Mouse (Mus musculus) midbrain, embryonic 14.5 days (tissue): ENCODE measurements at regions not wholly inside any gene's neighbourhood (a gene's known extent, or its start where the extent isn't known, plus 50 kb on each side); places are given as distances from the start of the nearest gene placed in this dataset.

Experiments
- ATAC-seq: fragments of 200-750 bp; cut with Nextera tagmentation; 2 replicates; pipeline ENCODE4 v1.8.0; 2017; ENCODE audit warnings: moderate number of reproducible peaks, moderate library complexity; ENCODE audit not compliant: low FRiP score, low TSS enrichment
- DNase-seq: peaks from one replicate; pipeline ENCODE4 v3.0.0-alpha.2; 2015
- H3K27ac ChIP-seq: fragments of 300-500 bp; sonication (generic); replicated peaks from 2 replicates; pipeline ENCODE4 v1.5.1; 2014; ENCODE audit warnings: mild to moderate bottlenecking, low read depth, low read length, moderate library complexity
- H3K27me3 ChIP-seq: fragments of 300-500 bp; sonication (generic); 2 replicates; pipeline ENCODE4 v1.6.1; 2014; ENCODE audit warnings: low read length, control low read depth, mixed read lengths; ENCODE audit not compliant: control insufficient read depth, insufficient read depth
- H3K36me3 ChIP-seq: fragments of 300-500 bp; sonication (generic); 2 replicates; pipeline ENCODE4 v1.6.1; 2014; ENCODE audit warnings: low read length, control low read depth; ENCODE audit not compliant: control insufficient read depth, insufficient read depth
- H3K4me1 ChIP-seq: fragments of 300-500 bp; sonication (generic); 2 replicates; pipeline ENCODE4 v1.6.1; 2014; ENCODE audit warnings: mild to moderate bottlenecking, antibody characterized with exemption, low read length, control low read depth; ENCODE audit not compliant: control insufficient read depth, insufficient read depth
- H3K4me2 ChIP-seq: fragments of 300-500 bp; sonication (generic); 2 replicates; pipeline ENCODE4 v1.6.1; 2014; ENCODE audit warnings: mild to moderate bottlenecking, low read length, moderate library complexity
- H3K4me3 ChIP-seq: fragments of 300-500 bp; sonication (generic); replicated peaks from 2 replicates; pipeline ENCODE4 v1.5.1; 2014; ENCODE audit warnings: low read depth, low read length
- H3K9ac ChIP-seq: fragments of 300-500 bp; sonication (generic); replicated peaks from 2 replicates; pipeline ENCODE4 v1.6.1; 2014; ENCODE audit warnings: mild to moderate bottlenecking, low read length, moderate library complexity
- H3K9me3 ChIP-seq: fragments of 300-500 bp; sonication (generic); 2 replicates; pipeline ENCODE4 v1.6.1; 2016; ENCODE audit warnings: low read length, control low read depth, mixed read lengths; ENCODE audit not compliant: control insufficient read depth
- WGBS: fragments of 180-500 bp; shearing (Covaris S2); extraction: QIAGEN DNeasy Blood & Tissue Kit; methylation state at CpG from one replicate; pipeline ENCODE4 v1.1.7; 2014; 5-methylcytosine and 5-hydroxymethylcytosine counted together

DNA sequence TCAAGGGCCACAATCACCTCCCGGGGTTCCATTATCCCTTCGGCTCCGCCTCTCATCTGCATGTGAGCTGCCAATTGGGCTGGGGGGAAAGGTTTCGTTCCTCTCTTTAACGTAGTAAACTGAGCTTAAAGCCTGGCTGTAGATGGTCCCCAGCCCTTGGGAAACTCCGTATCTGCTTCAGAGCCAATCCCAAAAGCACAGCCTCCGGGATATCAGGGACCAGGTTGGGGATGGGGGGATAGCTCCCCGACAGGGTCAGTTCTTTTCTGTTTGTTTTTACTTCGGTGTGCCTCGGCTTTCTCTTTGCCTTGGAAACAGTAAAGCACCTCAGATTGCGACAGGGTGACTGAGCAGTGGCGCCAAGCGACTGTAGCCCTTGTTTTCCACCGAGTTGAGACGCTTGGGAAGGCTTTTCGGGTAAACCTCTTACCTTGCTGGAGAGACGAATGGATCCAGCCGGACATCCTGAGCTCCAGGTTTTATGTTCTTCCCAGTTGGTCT is 64.5 kb downstream of the Tfap2c start:
- Histone ChIP-seq H3K9ac (no peak overlapping the region; the same call in 1 of the 2 replicates), H3K27me3 (peaks cover 16% of the 10 kb centered on the region), H3K4me3 (peak overlapping the region; percentile 17), H3K9me3 (no peaks in the 10 kb centered on the region), H3K4me2 (peak overlapping the region; percentile 45), H3K36me3 (no peaks in the 10 kb centered on the region), H3K4me1 (peaks cover 5% of the 10 kb centered on the region; the same call in 1 of the 2 replicates), H3K27ac (no peak overlapping the region)
- ATAC-seq (no peak), DNase-seq (peak; percentile 30)
- under 1% methylated on average over 18 of the region's 18 CpGs for WGBS

DNA sequence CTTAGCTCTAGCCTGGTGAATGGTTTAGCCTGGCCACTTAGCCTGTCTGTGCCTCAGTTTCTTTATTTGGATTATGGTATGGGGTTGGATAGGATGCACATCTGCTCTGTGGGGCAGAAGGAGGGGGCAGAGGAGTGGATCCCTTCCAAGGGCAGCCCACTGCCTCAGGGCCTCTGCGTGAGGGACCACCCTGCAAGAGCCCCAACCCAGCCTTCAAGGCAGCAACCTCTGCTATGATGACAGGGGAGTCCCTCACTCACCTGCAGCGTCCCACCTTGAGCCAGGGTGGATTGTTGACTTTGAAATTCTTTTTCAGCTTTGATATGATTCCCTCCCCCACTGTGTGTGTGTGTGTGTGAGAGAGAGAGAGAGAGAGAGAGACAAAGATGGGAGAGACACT is 65.8 kb downstream of the Tfap2c start:
- Histone ChIP-seq H3K36me3 (no peaks in the 10 kb centered on the region), H3K4me1 (peaks cover 5% of the 10 kb centered on the region; the same call in 1 of the 2 replicates), H3K27me3 (peaks cover 16% of the 10 kb centered on the region), H3K9me3 (no peaks in the 10 kb centered on the region), H3K4me2 (no peak overlapping the region), H3K9ac (no peak overlapping the region), H3K4me3 (no peak overlapping the region), H3K27ac (no peak overlapping the region)
- ATAC-seq (no peak; the same call in 1 of the 2 replicates), DNase-seq (no peak)
- 46% methylated on average over 2 of the region's 2 CpGs for WGBS

DNA sequence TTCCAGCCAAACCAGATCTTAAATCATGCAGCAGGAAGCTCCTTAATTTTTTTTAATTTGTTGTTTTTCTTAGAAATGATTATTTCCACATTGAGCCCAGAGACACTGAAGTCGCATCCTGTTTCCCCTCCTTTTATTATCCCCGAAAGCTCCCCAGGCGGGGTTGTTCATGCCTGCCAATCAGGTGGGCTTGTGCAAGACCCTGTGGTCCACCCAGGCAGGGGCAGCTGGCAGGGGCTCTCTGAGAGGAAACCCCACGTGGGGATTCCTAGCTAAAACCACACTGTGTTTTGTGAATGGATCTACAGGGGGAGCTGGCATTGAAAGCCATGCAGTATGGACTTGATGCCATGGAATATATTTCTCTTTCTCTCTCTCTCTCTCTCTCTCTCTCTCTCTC is 66.2 kb downstream of the Tfap2c start:
- H3K27ac ChIP-seq: no peak overlapping the region
- H3K4me1 ChIP-seq: peaks cover 5% of the 10 kb centered on the region; the same call in 1 of the 2 replicates
- WGBS: 24% methylated on average over 4 of the region's 4 CpGs
- H3K4me2 ChIP-seq: no peak overlapping the region
- no peak overlapping the region for H3K4me3 ChIP-seq
- ATAC-seq: no peak
- no peak for DNase-seq
- H3K9me3 ChIP-seq: no peaks in the 10 kb centered on the region
- peaks cover 16% of the 10 kb centered on the region for H3K27me3 ChIP-seq
- H3K9ac ChIP-seq: no peak overlapping the region
- H3K36me3 ChIP-seq: no peaks in the 10 kb centered on the region

DNA sequence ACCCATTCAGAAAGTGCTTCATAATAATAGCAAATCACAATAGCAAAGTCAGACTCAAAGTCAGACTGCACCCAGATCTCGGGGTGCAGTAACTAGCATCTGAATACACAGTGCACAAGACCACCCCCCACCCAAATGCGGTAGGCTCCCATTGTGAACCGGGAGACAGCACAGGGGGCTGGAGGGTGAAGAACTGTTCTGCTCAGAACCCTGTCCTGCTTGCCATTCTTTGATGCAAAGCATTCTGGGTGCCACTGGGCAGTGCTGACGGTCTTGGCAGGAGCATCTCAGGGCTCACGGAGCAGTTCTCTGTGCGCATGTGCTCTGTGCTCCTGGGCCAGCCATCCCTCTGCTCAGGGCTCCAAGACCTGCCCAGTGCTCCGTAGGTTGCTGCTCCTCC is 69.8 kb downstream of the Tfap2c start:
- ATAC-seq (no peak), DNase-seq (no peak)
- H3K4me1 ChIP-seq: no peaks in the 10 kb centered on the region
- WGBS: 82% methylated on average over 7 of the region's 7 CpGs
- no peak overlapping the region for H3K27ac ChIP-seq
- H3K36me3 ChIP-seq: no peaks in the 10 kb centered on the region
- H3K9me3 ChIP-seq: no peaks in the 10 kb centered on the region
- no peak overlapping the region for H3K4me3 ChIP-seq
- no peak overlapping the region for H3K9ac ChIP-seq
- peaks cover 4% of the 10 kb centered on the region for H3K27me3 ChIP-seq
- H3K4me2 ChIP-seq: no peak overlapping the region

DNA sequence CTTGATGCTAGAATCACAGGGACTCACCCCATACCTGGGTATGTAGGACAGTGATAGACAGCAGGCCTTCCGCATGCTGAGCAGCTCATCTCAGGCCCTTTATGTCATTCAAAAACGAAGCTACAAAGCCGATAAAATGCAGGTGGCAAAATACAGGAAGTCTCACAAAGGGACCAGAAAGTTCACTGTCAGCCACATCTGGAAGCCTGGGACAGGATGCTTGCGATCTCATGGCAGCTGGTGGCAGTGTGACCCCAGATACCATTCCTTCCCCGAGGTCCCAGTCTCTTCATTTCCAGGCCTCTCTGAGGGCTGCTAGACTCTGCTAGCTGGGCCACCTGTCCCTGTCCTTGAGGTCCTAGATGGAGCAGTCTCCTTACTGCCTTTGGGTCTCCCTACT is 70.6 kb downstream of the Tfap2c start:
- H3K27ac ChIP-seq: no peak overlapping the region
- no peaks in the 10 kb centered on the region; the same call in 1 of the 2 replicates for H3K27me3 ChIP-seq
- 61% methylated on average over 5 of the region's 5 CpGs for WGBS
- no peaks in the 10 kb centered on the region for H3K36me3 ChIP-seq
- no peaks in the 10 kb centered on the region for H3K9me3 ChIP-seq
- no peak overlapping the region for H3K9ac ChIP-seq
- no peak overlapping the region for H3K4me3 ChIP-seq
- H3K4me1 ChIP-seq: no peaks in the 10 kb centered on the region
- ATAC-seq: no peak
- no peak for DNase-seq
- H3K4me2 ChIP-seq: no peak overlapping the region

DNA sequence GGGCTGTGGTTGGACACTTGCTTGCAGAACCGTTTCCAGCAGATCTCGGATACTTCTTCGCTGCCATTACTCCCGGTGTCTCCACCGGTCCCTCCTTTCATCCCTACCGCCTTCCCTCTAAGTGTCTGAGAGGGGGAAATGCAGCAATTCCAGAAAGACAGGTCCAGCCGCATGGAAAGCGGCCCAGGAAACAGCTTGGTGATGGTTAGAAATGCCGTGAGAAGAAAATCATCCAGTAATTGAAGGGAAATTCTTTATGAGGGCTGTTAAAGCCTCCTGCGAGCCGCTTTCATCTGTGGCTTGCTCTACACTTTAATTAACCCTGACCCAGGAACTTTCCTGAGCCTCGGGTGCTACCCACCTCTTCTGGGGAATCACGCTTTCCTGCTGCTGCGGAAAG is 74.3 kb downstream of the Tfap2c start:
- H3K27ac ChIP-seq: no peak overlapping the region
- no peak overlapping the region for H3K4me3 ChIP-seq
- no peak for ATAC-seq
- peak overlapping the region; percentile 10; the same call in 1 of the 2 replicates for H3K4me2 ChIP-seq
- H3K9me3 ChIP-seq: no peaks in the 10 kb centered on the region
- peak; percentile 37 for DNase-seq
- no peaks in the 10 kb centered on the region for H3K36me3 ChIP-seq
- no peaks in the 10 kb centered on the region for H3K4me1 ChIP-seq
- 14% methylated on average over 14 of the region's 14 CpGs for WGBS
- H3K27me3 ChIP-seq: no peaks in the 10 kb centered on the region
- H3K9ac ChIP-seq: no peak overlapping the region; the same call in 1 of the 2 replicates

DNA sequence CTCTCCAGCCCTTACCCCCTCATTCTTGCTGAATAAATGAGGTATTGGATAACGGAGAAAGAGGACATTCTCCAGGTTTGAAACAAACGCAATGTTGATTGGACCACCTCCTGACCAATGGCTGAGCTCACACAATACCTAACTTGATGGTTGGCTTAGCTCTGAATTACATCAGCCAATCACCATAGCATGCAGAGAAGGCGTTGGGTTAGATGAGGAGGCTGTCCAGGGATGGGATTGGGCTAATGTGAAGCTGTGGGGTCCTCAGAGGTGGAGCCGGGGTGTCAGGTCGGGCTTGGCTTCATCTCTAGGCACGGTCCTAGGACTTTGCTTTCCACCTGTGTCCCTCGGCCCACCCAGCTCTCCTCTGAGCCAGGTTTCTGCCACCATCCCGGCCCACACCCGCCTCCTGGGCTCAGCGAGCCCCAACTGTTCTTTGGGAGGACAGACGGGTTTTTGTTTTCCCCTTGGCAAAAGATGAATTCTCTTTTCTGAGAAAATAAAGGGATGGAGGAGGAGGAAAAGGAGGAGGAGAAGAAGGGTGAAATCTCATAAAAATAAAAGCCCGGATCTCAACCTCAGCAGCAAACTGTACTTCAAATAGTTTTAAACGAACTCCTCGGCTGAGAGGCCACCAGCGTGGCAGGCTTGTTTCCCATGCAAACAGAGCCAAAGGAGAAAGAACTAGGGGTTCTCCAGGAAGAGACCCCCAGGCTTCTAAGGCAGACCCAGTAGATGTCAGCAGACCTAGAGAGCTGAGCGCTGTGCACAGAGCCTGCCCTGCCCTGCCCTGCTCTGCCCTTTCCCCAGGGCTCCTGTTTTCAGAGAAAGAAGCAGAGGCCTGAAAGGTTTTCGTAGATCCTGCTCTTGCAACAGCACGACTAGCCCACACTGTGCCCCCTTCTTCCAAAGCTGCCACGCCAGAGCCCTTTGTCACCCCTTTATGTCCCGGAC is 78.2 kb downstream of the Tfap2c start:
- Histone ChIP-seq H3K36me3 (no peaks in the 10 kb centered on the region), H3K4me2 (no peak overlapping the region), H3K4me1 (no peaks in the 10 kb centered on the region), H3K4me3 (no peak overlapping the region), H3K27me3 (no peaks in the 10 kb centered on the region), H3K9ac (no peak overlapping the region), H3K27ac (no peak overlapping the region), H3K9me3 (no peaks in the 10 kb centered on the region)
- ATAC-seq (no peak), DNase-seq (no peak)
- 67% methylated on average over 20 of the region's 20 CpGs for WGBS

DNA sequence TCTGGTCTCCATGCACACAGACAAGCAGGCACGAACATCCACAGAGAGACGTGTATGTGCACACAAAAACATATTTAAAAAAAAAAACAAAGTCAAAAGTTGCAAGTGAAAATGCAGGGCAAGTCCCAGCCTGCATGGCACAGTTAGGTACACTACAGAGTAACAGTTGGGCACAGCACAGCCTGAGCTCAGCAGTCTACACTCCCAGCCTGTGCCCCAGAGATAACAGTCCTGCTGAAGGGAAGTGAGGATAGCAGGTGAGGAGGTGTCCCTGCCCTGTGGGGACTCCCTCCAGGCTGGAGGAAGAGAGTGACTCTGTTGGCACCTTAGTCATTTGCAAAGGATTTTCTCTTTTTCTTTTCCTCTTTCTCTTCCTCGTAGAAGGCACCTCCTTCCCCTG is 80.9 kb downstream of the Tfap2c start:
- H3K27me3 ChIP-seq: no peaks in the 10 kb centered on the region
- H3K9ac ChIP-seq: no peak overlapping the region
- H3K4me1 ChIP-seq: no peaks in the 10 kb centered on the region
- 66% methylated on average over 3 of the region's 3 CpGs for WGBS
- DNase-seq (no peak), ATAC-seq (no peak)
- H3K36me3 ChIP-seq: no peaks in the 10 kb centered on the region
- no peak overlapping the region for H3K27ac ChIP-seq
- H3K4me3 ChIP-seq: no peak overlapping the region
- H3K4me2 ChIP-seq: no peak overlapping the region
- no peaks in the 10 kb centered on the region for H3K9me3 ChIP-seq

DNA sequence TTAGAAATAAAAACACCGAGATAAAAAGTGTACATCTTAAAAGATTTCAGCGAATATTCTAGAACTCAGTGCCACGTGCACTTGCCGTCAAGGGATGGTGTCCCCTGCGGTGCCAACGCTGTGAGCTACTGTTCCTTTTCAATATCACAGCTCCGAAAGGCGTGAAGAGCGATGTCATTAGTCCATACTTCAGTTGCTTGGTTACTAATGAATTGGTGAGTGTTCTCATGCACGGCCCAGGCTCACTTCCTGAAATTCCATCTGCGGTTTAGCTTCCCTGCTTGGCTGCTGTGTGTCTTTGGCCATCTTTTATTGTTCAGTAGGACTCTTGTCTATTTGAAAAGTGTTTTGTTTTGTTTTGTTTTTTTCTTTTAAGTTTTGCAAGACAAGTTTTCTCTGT is 93.2 kb downstream of the Tfap2c start:
- ATAC-seq: no peak
- Histone ChIP-seq H3K4me3 (no peak overlapping the region), H3K9me3 (no peaks in the 10 kb centered on the region), H3K4me2 (no peak overlapping the region), H3K27me3 (no peaks in the 10 kb centered on the region), H3K9ac (no peak overlapping the region), H3K27ac (no peak overlapping the region), H3K36me3 (no peaks in the 10 kb centered on the region), H3K4me1 (no peaks in the 10 kb centered on the region)
- 62% methylated on average over 11 of the region's 11 CpGs for WGBS
- no peak for DNase-seq
